Mouse (Mus musculus) C2C12 (cell line): ENCODE results near the gene Krtap26-1.

Experiments used
- CEBPB ChIP-seq: IDR thresholded peaks from one replicate; pipeline ENCODE4 v1.6.1; 2011; ENCODE audit warnings: low read depth, mild to moderate bottlenecking, control low read depth, moderate library complexity
- CTCF ChIP-seq: IDR thresholded peaks from one replicate; pipeline ENCODE4 v1.5.1; 2011; ENCODE audit not compliant: control insufficient read depth, insufficient read depth, insufficient read length
- MYOG ChIP-seq: IDR thresholded peaks from one replicate; pipeline ENCODE4 v1.6.1; 2011; ENCODE audit not compliant: control insufficient read depth, insufficient read length; ENCODE audit errors: extremely low read depth
- USF1 ChIP-seq: IDR thresholded peaks from one replicate; pipeline ENCODE4 v1.6.1; 2011; ENCODE audit warnings: low read depth, mild to moderate bottlenecking, control low read depth, moderate library complexity

GRCm38 (mm10) chr16:88611922-88612321, 35.7 kb downstream of the Krtap26-1 start, which contains the start of gene Krtap24-1:
- TF ChIP-seq CTCF = no peak
- no peak for TF ChIP-seq MYOG
- TF ChIP-seq USF1 = no peak
- TF ChIP-seq CEBPB = no peak
